Mouse (Mus musculus) heart, embryonic 16.5 days (tissue): ENCODE measurements around the gene Rsph4a. TPM values are rescaled to one million over a fixed set of nuclear protein-coding genes. Genes with fewer than 3 reads are reported as not detected.
"Not testable (repeated sequence)": the region's sequence is repeated elsewhere in the genome, so short reads cannot be mapped to it uniquely, and the experiment has no call there.

Experiments
- ATAC-seq: fragments of 200-750 bp; cut with Nextera tagmentation; replicated peaks from 2 replicates; pipeline ENCODE4 v1.8.0; 2017; ENCODE audit warnings: moderate number of reproducible peaks; ENCODE audit not compliant: insufficient read depth, low FRiP score; ENCODE audit errors: extremely low read depth
- H3K27ac ChIP-seq: fragments of 300-500 bp; sonication (generic); 2 replicates; pipeline ENCODE4 v1.5.1; 2014; ENCODE audit warnings: mild to moderate bottlenecking, low read length, control low read depth, moderate library complexity
- H3K27me3 ChIP-seq: fragments of 300-500 bp; sonication (generic); 2 replicates; pipeline ENCODE4 v1.6.1; 2014; ENCODE audit warnings: low read length, mixed read lengths; ENCODE audit not compliant: control insufficient read depth, insufficient read depth
- H3K36me3 ChIP-seq: fragments of 300-500 bp; sonication (generic); 2 replicates; pipeline ENCODE4 v1.6.1; 2014; ENCODE audit not compliant: control insufficient read depth, insufficient read depth
- H3K4me1 ChIP-seq: fragments of 300-500 bp; sonication (generic); 2 replicates; pipeline ENCODE4 v1.6.1; 2014; ENCODE audit warnings: low read length, mixed read lengths; ENCODE audit not compliant: control insufficient read depth, insufficient read depth
- H3K4me2 ChIP-seq: fragments of 300-500 bp; sonication (generic); 2 replicates; pipeline ENCODE4 v1.6.1; 2014; ENCODE audit warnings: low read depth, mild to moderate bottlenecking, control low read depth, low read length
- H3K4me3 ChIP-seq: fragments of 300-500 bp; sonication (generic); 2 replicates; pipeline ENCODE4 v1.5.1; 2014; ENCODE audit warnings: mild to moderate bottlenecking, control low read depth, low read length
- H3K9ac ChIP-seq: fragments of 300-500 bp; sonication (generic); 2 replicates; pipeline ENCODE4 v1.6.1; 2014; ENCODE audit warnings: low read length, control low read depth
- H3K9me3 ChIP-seq: fragments of 300-500 bp; sonication (generic); replicated peaks from 2 replicates; pipeline ENCODE4 v1.6.1; 2016; ENCODE audit warnings: low read length; ENCODE audit not compliant: control insufficient read depth
- WGBS: fragments of 180-500 bp; shearing (Covaris S2); extraction: QIAGEN DNeasy Blood & Tissue Kit; methylation state at CpG from one replicate; pipeline ENCODE4 v1.1.7; 2014; 5-methylcytosine and 5-hydroxymethylcytosine counted together
- polyA plus RNA-seq: library from polyadenylated mRNA; unstranded; fragments of >200 nt; fragmentation: Nextera tagmentation; extraction: Ambion mirVana; gene quantifications from 2 replicates; pipeline ENCODE4 v1.2.1, GENCODE M21; 2015

The Rsph4a gene
- 0.20 and 0.25 TPM in 2 replicates for polyA plus RNA-seq

DNA sequence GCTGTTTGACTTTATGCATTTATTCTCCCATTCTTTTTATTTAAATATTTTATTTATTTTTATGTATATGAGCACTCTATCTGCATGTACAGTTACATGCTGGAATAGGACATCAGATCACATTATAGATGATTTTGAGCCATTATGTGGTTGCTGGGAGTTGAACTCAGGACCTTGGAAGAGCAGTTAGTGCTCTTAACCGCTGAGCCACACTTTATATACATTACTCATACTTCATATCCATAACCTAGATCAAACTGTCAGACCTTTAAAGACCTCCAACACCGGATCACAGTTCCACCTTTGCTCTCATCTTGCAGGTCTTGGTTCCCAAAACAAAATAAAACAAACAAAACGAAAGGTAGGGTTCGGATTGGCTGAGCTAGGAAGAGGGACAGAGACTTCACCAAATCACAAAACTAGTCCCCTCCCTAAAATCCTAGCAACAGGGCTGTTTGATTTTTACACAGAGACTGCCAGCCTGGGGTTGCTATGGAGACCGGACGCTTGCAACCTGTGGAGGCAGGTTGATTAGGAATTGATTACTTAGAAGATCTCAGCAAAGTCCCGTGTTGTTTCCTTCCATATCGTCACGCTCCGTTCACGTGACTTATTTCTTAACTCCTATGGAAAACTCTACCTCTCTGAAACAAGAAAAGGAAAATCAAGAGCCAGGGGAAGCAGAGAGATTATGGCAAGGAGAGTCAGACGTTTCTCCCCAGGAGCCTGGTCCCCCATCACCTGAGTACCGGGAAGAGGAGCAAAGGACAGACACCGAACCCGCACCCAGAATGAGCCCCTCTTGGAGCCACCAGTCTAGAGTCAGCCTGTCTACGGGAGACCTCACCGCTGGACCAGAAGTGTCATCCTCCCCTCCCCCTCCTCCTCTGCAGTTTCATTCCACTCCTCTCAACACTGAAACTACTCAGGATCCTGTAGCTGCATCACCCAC is at the start of gene Rsph4a:
Gene Rsph4a, plus strand, starts transcription at position 582 of the 952 bp plus-strand sequence.
- 6% methylated on average over 17 of the region's 17 CpGs for WGBS
- Histone ChIP-seq H3K4me2 (peak within 1 kb of the TSS; percentile 89), H3K27me3 (no peaks in the 10 kb centered on the region), H3K4me3 (peak within 1 kb of the TSS; percentile 64), H3K27ac (no peak within 1 kb of the TSS), H3K9ac (peak within 1 kb of the TSS; percentile 52), H3K36me3 (no peaks in the 10 kb centered on the region), H3K9me3 (no peaks in the 10 kb centered on the region), H3K4me1 (peaks cover 3% of the 10 kb centered on the region; the same call in 1 of the 2 replicates)
- ATAC-seq: peak; percentile 55

- no peak for ATAC-seq
- H3K27ac ChIP-seq: no peak within 1 kb of the TSS
Measured at GRCm38 (mm10) chr10:33857421-33857820, 47.5 kb upstream of the Rsph4a start, which contains the start of gene Sult3a1. Gene Sult3a1, plus strand, starts transcription at chr10:33857721.

GRCm38 (mm10) chr10:33865994-33866393 is 38.9 kb upstream of the Rsph4a start:
- Histone ChIP-seq H3K4me1 (no peaks in the 10 kb centered on the region), H3K4me2 (no peak overlapping the region), H3K9ac (no peak overlapping the region), H3K36me3 (no peaks in the 10 kb centered on the region), H3K27me3 (no peaks in the 10 kb centered on the region), H3K9me3 (no peaks in the 10 kb centered on the region), H3K4me3 (no peak overlapping the region), H3K27ac (no peak overlapping the region)
- ATAC-seq: no peak
- 66% methylated on average over 2 of the region's 2 CpGs for WGBS

More at GRCm38 (mm10) chr10:33857421-33857820, 47.5 kb upstream of the Rsph4a start, which contains the start of gene Sult3a1:
- Histone ChIP-seq H3K4me2 (no peak within 1 kb of the TSS), H3K27me3 (no peaks in the 10 kb centered on the region), H3K4me1 (no peaks in the 10 kb centered on the region), H3K9me3 (no peaks in the 10 kb centered on the region), H3K36me3 (no peaks in the 10 kb centered on the region), H3K9ac (no peak within 1 kb of the TSS), H3K4me3 (no peak within 1 kb of the TSS)

DNA sequence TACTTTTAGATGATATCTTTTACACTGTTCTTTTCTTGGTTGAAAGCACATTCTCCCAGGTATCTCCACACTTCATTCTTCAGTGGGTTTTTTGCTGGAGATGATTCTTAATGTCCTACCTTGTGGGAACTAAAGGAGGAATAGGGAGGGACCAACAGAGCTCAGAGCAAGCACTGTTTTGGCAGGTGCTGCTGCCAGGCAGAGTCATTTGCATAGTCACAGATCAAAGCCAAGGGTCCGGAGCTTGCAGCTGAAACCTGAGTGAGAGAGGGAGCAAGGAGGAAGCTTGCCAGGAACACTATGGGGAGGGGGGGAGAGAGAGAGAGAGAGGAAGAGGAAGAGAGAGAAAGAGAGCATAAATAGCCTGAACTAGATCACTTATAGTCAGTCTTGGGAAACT is 34.5 kb upstream of the Rsph4a start:
- Histone ChIP-seq H3K36me3 (no peaks in the 10 kb centered on the region), H3K4me1 (no peaks in the 10 kb centered on the region), H3K9ac (no peak overlapping the region), H3K27ac (no peak overlapping the region), H3K4me3 (no peak overlapping the region), H3K9me3 (no peaks in the 10 kb centered on the region), H3K27me3 (no peaks in the 10 kb centered on the region), H3K4me2 (no peak overlapping the region)
- no peak for ATAC-seq
- WGBS: 21% methylated on average over 1 of the region's 1 CpGs

GRCm38 (mm10) chr10:33872672-33873398 is 32.1 kb upstream of the Rsph4a start:
- no peak overlapping the region for H3K9ac ChIP-seq
- no peaks in the 10 kb centered on the region for H3K36me3 ChIP-seq
- H3K27me3 ChIP-seq: no peaks in the 10 kb centered on the region
- ATAC-seq: no peak
- H3K9me3 ChIP-seq: no peaks in the 10 kb centered on the region
- no peaks in the 10 kb centered on the region for H3K4me1 ChIP-seq
- H3K4me2 ChIP-seq: no peak overlapping the region
- H3K4me3 ChIP-seq: no peak overlapping the region
- WGBS: 70% methylated on average over 2 of the region's 2 CpGs
- no peak overlapping the region for H3K27ac ChIP-seq

GRCm38 (mm10) chr10:33882411-33882810 is 22.5 kb upstream of the Rsph4a start:
- not testable (repeated sequence) for H3K9me3 ChIP-seq, H3K4me2 ChIP-seq, H3K4me3 ChIP-seq, ATAC-seq, H3K9ac ChIP-seq, H3K27me3 ChIP-seq, H3K27ac ChIP-seq, H3K4me1 ChIP-seq, H3K36me3 ChIP-seq
- WGBS: 83% methylated on average over 2 of the region's 2 CpGs

GRCm38 (mm10) chr10:33901520-33901919 is 3.4 kb upstream of the Rsph4a start:
- not testable (repeated sequence) for H3K9ac ChIP-seq, H3K27ac ChIP-seq, H3K27me3 ChIP-seq, H3K9me3 ChIP-seq, H3K4me1 ChIP-seq, ATAC-seq, H3K4me3 ChIP-seq, H3K36me3 ChIP-seq, H3K4me2 ChIP-seq
- 69% methylated on average over 1 of the region's 1 CpGs for WGBS

GRCm38 (mm10) chr10:33905489-33905888 is 578 bp downstream of the Rsph4a start:
- H3K4me2 ChIP-seq: peak overlapping the region; percentile 89
- H3K36me3 ChIP-seq: no peaks in the 10 kb centered on the region
- no peak overlapping the region for H3K27ac ChIP-seq
- WGBS: 3% methylated on average over 6 of the region's 6 CpGs
- peak overlapping the region; percentile 52 for H3K9ac ChIP-seq
- no peak for ATAC-seq
- peaks cover 3% of the 10 kb centered on the region; the same call in 1 of the 2 replicates for H3K4me1 ChIP-seq
- H3K27me3 ChIP-seq: no peaks in the 10 kb centered on the region
- H3K4me3 ChIP-seq: peak overlapping the region; percentile 64
- no peaks in the 10 kb centered on the region for H3K9me3 ChIP-seq

- Histone ChIP-seq H3K4me3 (no peak overlapping the region), H3K9ac (no peak overlapping the region), H3K4me1 (no peaks in the 10 kb centered on the region), H3K36me3 (peaks cover 39% of the 10 kb centered on the region), H3K4me2 (no peak overlapping the region), H3K27me3 (no peaks in the 10 kb centered on the region), H3K27ac (no peak overlapping the region), H3K9me3 (no peaks in the 10 kb centered on the region)
- ATAC-seq: no peak
Measured at GRCm38 (mm10) chr10:33940702-33941101, 35.8 kb downstream of the Rsph4a start.
